Mouse (Mus musculus): ENCODE measurements around the gene Pik3r1. TPM values are rescaled to one million over a fixed set of nuclear protein-coding genes. Genes with fewer than 3 reads are reported as not detected.

Gene Pik3r1
- polyA plus RNA-seq, 1 experiment from 2014 or later = 30.8 TPM

- H3K9ac ChIP-seq = no peak overlapping the region
- no peaks in the 10 kb centered on the region for H3K4me1 ChIP-seq (replicated peaks)
- no peaks in the 10 kb centered on the region for H3K27me3 ChIP-seq (replicated peaks)
- no peak overlapping the region for H3K4me2 ChIP-seq (replicated peaks)
- no peak overlapping the region for H3K27ac ChIP-seq
- H3K36me3 ChIP-seq = peaks cover 18% of the 10 kb centered on the region
- 91% methylated on average over 14 of the region's 14 CpGs for WGBS
- no peak for ATAC-seq
- no peak overlapping the region for H3K4me3 ChIP-seq (replicated peaks)
- no peaks in the 10 kb centered on the region for H3K9me3 ChIP-seq
These were observed 83.3 kb downstream of the Pik3r1 start for GRCm38 (mm10) chr13:101684706-101685105.

GRCm38 (mm10) chr13:101682378-101682777 is 85.6 kb downstream of the Pik3r1 start:
- Histone ChIP-seq H3K4me1 (replicated peaks) (no peaks in the 10 kb centered on the region), H3K9me3 (no peaks in the 10 kb centered on the region), H3K4me2 (replicated peaks) (no peak overlapping the region), H3K36me3 (peaks cover 11% of the 10 kb centered on the region), H3K27ac (no peak overlapping the region), H3K9ac (no peak overlapping the region), H3K27me3 (replicated peaks) (no peaks in the 10 kb centered on the region), H3K4me3 (replicated peaks) (no peak overlapping the region)
- ATAC-seq = no peak
- WGBS = 76% methylated on average over 4 of the region's 4 CpGs

DNA sequence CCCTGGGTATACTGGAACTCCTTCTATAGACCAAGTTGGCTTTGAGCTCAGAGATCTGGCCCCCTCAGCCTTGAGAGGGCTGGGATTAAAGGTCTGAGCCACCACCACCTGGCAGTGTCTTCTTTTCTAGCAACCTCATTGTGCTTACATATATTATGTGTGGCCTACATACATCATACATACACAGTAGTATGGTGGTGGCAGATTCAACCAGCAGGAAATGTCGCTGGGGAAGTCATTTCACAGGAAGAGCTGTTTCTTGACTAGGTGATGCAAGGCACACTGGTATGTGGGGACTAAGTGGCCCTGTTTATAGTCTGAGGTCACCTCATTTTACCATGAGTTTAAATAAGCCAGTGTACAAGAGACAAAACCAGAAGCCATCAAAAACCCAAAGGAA is 87.9 kb downstream of the Pik3r1 start:
- no peaks in the 10 kb centered on the region for H3K9me3 ChIP-seq
- no peak overlapping the region for H3K9ac ChIP-seq
- WGBS = 87% methylated on average over 1 of the region's 1 CpGs
- H3K4me1 ChIP-seq (replicated peaks) = no peaks in the 10 kb centered on the region
- H3K27ac ChIP-seq = no peak overlapping the region
- H3K4me3 ChIP-seq (replicated peaks) = no peak overlapping the region
- H3K4me2 ChIP-seq (replicated peaks) = no peak overlapping the region
- ATAC-seq = no peak
- H3K36me3 ChIP-seq = peaks cover 3% of the 10 kb centered on the region; the same call in 1 of the 2 replicates
- no peaks in the 10 kb centered on the region for H3K27me3 ChIP-seq (replicated peaks)

- ATAC-seq = no peak
- no peak overlapping the region for H3K4me3 ChIP-seq (replicated peaks)
- H3K27me3 ChIP-seq (replicated peaks) = no peaks in the 10 kb centered on the region
These were observed 89.0 kb downstream of the Pik3r1 start for GRCm38 (mm10) chr13:101678984-101679383.

GRCm38 (mm10) chr13:101678036-101678435 is 90.0 kb downstream of the Pik3r1 start:
- no peak for ATAC-seq
- Histone ChIP-seq H3K9ac (no peak overlapping the region), H3K4me2 (replicated peaks) (no peak overlapping the region), H3K27me3 (replicated peaks) (no peaks in the 10 kb centered on the region), H3K36me3 (no peaks in the 10 kb centered on the region), H3K27ac (no peak overlapping the region), H3K4me1 (replicated peaks) (no peaks in the 10 kb centered on the region), H3K4me3 (replicated peaks) (no peak overlapping the region), H3K9me3 (no peaks in the 10 kb centered on the region)
- WGBS = 87% methylated on average over 4 of the region's 4 CpGs

More at GRCm38 (mm10) chr13:101678984-101679383, 89.0 kb downstream of the Pik3r1 start:
- no peaks in the 10 kb centered on the region for H3K36me3 ChIP-seq
- H3K27ac ChIP-seq = no peak overlapping the region
- no peak overlapping the region for H3K4me2 ChIP-seq (replicated peaks)
- no peaks in the 10 kb centered on the region for H3K4me1 ChIP-seq (replicated peaks)
- WGBS = 88% methylated on average over 1 of the region's 1 CpGs
- no peaks in the 10 kb centered on the region for H3K9me3 ChIP-seq
- H3K9ac ChIP-seq = no peak overlapping the region

- no peak overlapping the region for H3K4me3 ChIP-seq (replicated peaks)
- H3K9me3 ChIP-seq = no peaks in the 10 kb centered on the region
- H3K27me3 ChIP-seq (replicated peaks) = no peaks in the 10 kb centered on the region
- H3K36me3 ChIP-seq = no peaks in the 10 kb centered on the region
- H3K27ac ChIP-seq = no peak overlapping the region
- WGBS = 84% methylated on average over 3 of the region's 3 CpGs
- no peaks in the 10 kb centered on the region for H3K4me1 ChIP-seq (replicated peaks)
- no peak for ATAC-seq
- no peak overlapping the region for H3K9ac ChIP-seq
- H3K4me2 ChIP-seq (replicated peaks) = no peak overlapping the region
These were observed 94.1 kb downstream of the Pik3r1 start for GRCm38 (mm10) chr13:101673876-101674275.

DNA sequence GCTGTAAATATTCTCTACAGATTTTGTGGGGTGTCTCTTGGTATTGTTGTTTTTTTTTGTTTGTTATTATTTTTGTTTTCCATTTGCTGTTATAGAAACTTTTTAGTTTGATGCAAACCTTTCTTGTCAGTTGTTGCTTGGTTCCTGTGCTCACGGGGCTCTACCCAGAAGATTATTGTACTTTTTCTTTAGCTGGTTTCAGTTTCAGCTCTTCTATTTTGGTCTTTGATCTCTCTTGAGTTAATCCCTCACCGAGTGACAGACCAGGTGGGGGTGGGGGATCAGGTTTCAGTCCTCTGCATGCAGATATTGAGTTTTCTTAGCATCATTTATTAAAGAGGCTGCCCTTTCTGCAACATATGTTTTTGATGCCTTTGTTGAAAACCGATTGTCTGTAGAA is 99.2 kb downstream of the Pik3r1 start:
- WGBS = 23% methylated on average over 3 of the region's 3 CpGs
- ATAC-seq = no peak
- no peaks in the 10 kb centered on the region for H3K27me3 ChIP-seq (replicated peaks)
- H3K36me3 ChIP-seq = no peaks in the 10 kb centered on the region
- no peak overlapping the region for H3K4me3 ChIP-seq (replicated peaks)
- no peaks in the 10 kb centered on the region for H3K4me1 ChIP-seq (replicated peaks)
- H3K9ac ChIP-seq = no peak overlapping the region
- no peak overlapping the region for H3K27ac ChIP-seq
- no peaks in the 10 kb centered on the region for H3K9me3 ChIP-seq
- no peak overlapping the region for H3K4me2 ChIP-seq (replicated peaks)

GRCm38 (mm10) chr13:101664010-101664409 is 104.0 kb downstream of the Pik3r1 start:
- Histone ChIP-seq H3K36me3 (no peaks in the 10 kb centered on the region), H3K4me3 (replicated peaks) (no peak overlapping the region), H3K4me1 (replicated peaks) (no peaks in the 10 kb centered on the region), H3K9me3 (no peaks in the 10 kb centered on the region), H3K9ac (no peak overlapping the region), H3K27ac (no peak overlapping the region), H3K27me3 (replicated peaks) (no peaks in the 10 kb centered on the region), H3K4me2 (replicated peaks) (no peak overlapping the region)
- ATAC-seq = no peak
- 72% methylated on average over 5 of the region's 5 CpGs for WGBS

DNA sequence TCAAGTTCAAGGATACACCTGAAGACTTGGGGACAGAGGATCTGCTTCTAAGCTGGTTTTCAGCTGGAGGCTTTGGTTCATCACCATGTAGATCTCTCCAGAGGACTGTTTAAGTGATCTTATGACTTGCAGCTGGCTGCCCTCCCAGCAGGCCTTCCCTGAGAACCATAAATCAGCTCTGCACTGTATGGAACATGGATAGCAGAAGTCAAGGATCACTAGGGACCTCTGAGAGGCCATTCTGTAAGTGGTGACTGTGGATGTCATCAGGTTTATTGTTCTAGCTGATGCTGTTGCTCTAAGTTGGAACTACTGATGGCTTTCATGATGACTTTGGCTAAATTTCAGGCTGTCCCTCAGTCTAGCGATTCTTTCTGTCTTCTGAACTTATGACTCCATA is 105.1 kb downstream of the Pik3r1 start:
- Histone ChIP-seq H3K4me2 (replicated peaks) (no peak overlapping the region), H3K4me3 (replicated peaks) (no peak overlapping the region), H3K9ac (no peak overlapping the region), H3K36me3 (no peaks in the 10 kb centered on the region), H3K9me3 (no peaks in the 10 kb centered on the region), H3K4me1 (replicated peaks) (no peaks in the 10 kb centered on the region), H3K27ac (no peak overlapping the region), H3K27me3 (replicated peaks) (no peaks in the 10 kb centered on the region)
- 93% methylated on average over 1 of the region's 1 CpGs for WGBS
- no peak for ATAC-seq

GRCm38 (mm10) chr13:101661567-101661966 is 106.5 kb downstream of the Pik3r1 start:
- Histone ChIP-seq H3K27ac (no peak overlapping the region), H3K4me3 (replicated peaks) (no peak overlapping the region), H3K36me3 (no peaks in the 10 kb centered on the region), H3K4me2 (replicated peaks) (no peak overlapping the region), H3K4me1 (replicated peaks) (no peaks in the 10 kb centered on the region), H3K9me3 (no peaks in the 10 kb centered on the region), H3K9ac (no peak overlapping the region), H3K27me3 (replicated peaks) (no peaks in the 10 kb centered on the region)
- WGBS = 80% methylated on average over 6 of the region's 6 CpGs
- ATAC-seq = no peak

DNA sequence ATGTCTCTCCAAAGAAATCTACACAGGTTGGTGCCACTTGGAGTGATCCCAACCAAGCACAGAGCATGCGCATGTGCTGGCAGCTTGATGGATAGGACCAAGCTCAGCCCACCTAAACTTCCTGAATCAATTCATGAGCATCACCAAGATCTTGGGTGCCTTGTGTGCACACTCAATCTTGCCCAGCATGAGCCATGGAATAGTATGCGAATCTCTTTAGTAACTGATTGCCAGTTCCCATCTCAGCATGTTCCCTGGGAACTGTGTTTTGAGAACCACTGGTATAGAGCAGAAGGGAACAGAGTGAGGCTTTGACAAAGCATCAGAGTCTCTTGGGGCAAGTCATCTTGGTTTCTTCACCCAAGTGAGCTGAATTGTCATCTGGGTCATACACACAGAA is 107.8 kb downstream of the Pik3r1 start:
- no peaks in the 10 kb centered on the region for H3K9me3 ChIP-seq
- H3K36me3 ChIP-seq = no peaks in the 10 kb centered on the region
- 90% methylated on average over 2 of the region's 2 CpGs for WGBS
- no peak overlapping the region for H3K9ac ChIP-seq
- no peaks in the 10 kb centered on the region for H3K27me3 ChIP-seq (replicated peaks)
- no peaks in the 10 kb centered on the region for H3K4me1 ChIP-seq (replicated peaks)
- no peak for ATAC-seq
- H3K4me3 ChIP-seq (replicated peaks) = no peak overlapping the region
- H3K27ac ChIP-seq = no peak overlapping the region
- H3K4me2 ChIP-seq (replicated peaks) = no peak overlapping the region

DNA sequence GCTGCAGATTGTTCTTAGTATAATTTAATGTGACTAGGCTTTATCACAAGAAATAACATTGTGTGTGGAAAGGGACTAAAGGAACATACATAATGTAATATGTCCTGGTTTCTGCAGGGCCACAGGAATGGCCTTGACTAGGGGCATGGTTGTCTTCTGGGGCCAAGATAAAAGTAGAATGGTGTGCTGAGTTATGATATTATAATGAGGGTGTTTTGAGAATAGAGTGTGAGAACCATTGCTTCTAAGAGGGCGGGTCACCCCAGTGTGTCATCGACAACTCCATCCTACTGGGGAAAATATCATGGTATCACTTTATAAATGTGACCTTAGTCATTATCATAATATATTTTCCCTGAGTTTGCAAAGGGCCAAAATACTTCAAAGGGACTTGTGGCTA is 115.9 kb downstream of the Pik3r1 start:
- H3K27ac ChIP-seq = no peak overlapping the region
- WGBS = 94% methylated on average over 2 of the region's 2 CpGs
- ATAC-seq = no peak

DNA sequence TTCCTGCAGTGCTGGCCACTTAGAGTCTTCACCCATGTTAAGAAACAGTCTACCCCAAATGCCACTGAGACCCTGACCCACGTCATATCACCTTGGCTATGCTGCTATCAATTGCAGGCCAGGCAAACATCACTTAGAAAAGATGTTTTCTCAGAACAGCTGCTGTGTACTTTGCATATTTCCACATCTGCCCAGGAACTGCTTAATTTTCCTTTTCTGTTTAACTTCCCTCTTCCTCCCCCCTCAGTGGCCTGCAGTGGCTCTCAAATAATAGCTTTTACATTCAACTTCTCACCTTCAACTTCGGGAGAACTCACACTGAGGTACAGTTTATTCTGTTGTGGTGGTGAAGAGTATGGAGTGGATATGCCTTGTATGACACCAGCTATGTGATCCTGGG is 126.4 kb downstream of the Pik3r1 start:
- no peaks in the 10 kb centered on the region for H3K9me3 ChIP-seq

More for the DNA sequence above, 115.9 kb downstream of the Pik3r1 start:
- no peaks in the 10 kb centered on the region for H3K9me3 ChIP-seq
- H3K4me1 ChIP-seq (replicated peaks) = no peaks in the 10 kb centered on the region
- no peak overlapping the region for H3K4me3 ChIP-seq (replicated peaks)
- H3K27me3 ChIP-seq (replicated peaks) = no peaks in the 10 kb centered on the region
- H3K9ac ChIP-seq = no peak overlapping the region
- no peaks in the 10 kb centered on the region for H3K36me3 ChIP-seq
- no peak overlapping the region for H3K4me2 ChIP-seq (replicated peaks)

More for the DNA sequence above, 126.4 kb downstream of the Pik3r1 start:
- H3K9ac ChIP-seq = no peak overlapping the region
- ATAC-seq = no peak
- WGBS = 88% methylated on average over 2 of the region's 2 CpGs
- H3K27me3 ChIP-seq (replicated peaks) = no peaks in the 10 kb centered on the region
- no peak overlapping the region for H3K27ac ChIP-seq
- H3K4me2 ChIP-seq (replicated peaks) = no peak overlapping the region
- no peaks in the 10 kb centered on the region for H3K4me1 ChIP-seq (replicated peaks)
- H3K36me3 ChIP-seq = no peaks in the 10 kb centered on the region
- no peak overlapping the region for H3K4me3 ChIP-seq (replicated peaks)

Data from intestine, embryonic 15.5 days (tissue).